Mouse (Mus musculus) C2C12 (cell line): Measurements from ENCODE around the gene Nfia. TPM values are rescaled to one million over a fixed set of nuclear protein-coding genes. Genes with fewer than 3 reads are reported as not detected.

Experiments
- H3K27me3 ChIP-seq: one replicate; pipeline ENCODE4 v1.6.1; 2011; ENCODE audit not compliant: control insufficient read depth, insufficient read depth, insufficient read length
- H3K36me3 ChIP-seq: one replicate; pipeline ENCODE4 v1.6.1; 2011; ENCODE audit not compliant: control insufficient read depth, insufficient read depth
- H3K4me3 ChIP-seq: one replicate; pipeline ENCODE4 v1.5.1; 2011; ENCODE audit warnings: mild to moderate bottlenecking, control low read depth; ENCODE audit not compliant: poor library complexity, insufficient read depth, severe bottlenecking
- H3K79me2 ChIP-seq: one replicate; pipeline ENCODE4 v1.6.1; 2011; ENCODE audit not compliant: control insufficient read depth, insufficient read depth
- H3K79me3 ChIP-seq: one replicate; pipeline ENCODE4 v1.6.1; 2011; ENCODE audit warnings: low read depth, control low read depth
- H3ac ChIP-seq: one replicate; pipeline ENCODE3; 2011; ENCODE audit warnings: low read depth; ENCODE audit not compliant: control insufficient read depth, insufficient read length
- CEBPB ChIP-seq: IDR thresholded peaks from one replicate; pipeline ENCODE4 v1.6.1; 2011; ENCODE audit warnings: low read depth, mild to moderate bottlenecking, control low read depth, moderate library complexity
- CTCF ChIP-seq: IDR thresholded peaks from one replicate; pipeline ENCODE4 v1.5.1; 2011; ENCODE audit not compliant: control insufficient read depth, insufficient read depth, insufficient read length
- FOSL1 ChIP-seq: IDR thresholded peaks from one replicate; pipeline ENCODE4 v1.8.0; 2011; ENCODE audit warnings: mild to moderate bottlenecking, low read length; ENCODE audit not compliant: poor library complexity, insufficient read depth, severe bottlenecking
- MAX ChIP-seq: IDR thresholded peaks from one replicate; pipeline ENCODE4 v1.6.1; 2011; ENCODE audit warnings: mild to moderate bottlenecking, control low read depth
- MYOD1 ChIP-seq: IDR thresholded peaks from one replicate; pipeline ENCODE4 v1.6.1; 2011; ENCODE audit warnings: low read depth; ENCODE audit not compliant: control insufficient read depth, insufficient read length
- MYOG ChIP-seq: IDR thresholded peaks from one replicate; pipeline ENCODE4 v1.6.1; 2011; ENCODE audit not compliant: control insufficient read depth, insufficient read length; ENCODE audit errors: extremely low read depth
- USF1 ChIP-seq: IDR thresholded peaks from one replicate; pipeline ENCODE4 v1.6.1; 2011; ENCODE audit warnings: low read depth, mild to moderate bottlenecking, control low read depth, moderate library complexity
- polyA plus RNA-seq: library from polyadenylated mRNA; unstranded; fragments of >200 nt; fragmentation: generic; extraction: Trizol; gene quantifications from one replicate; pipeline ENCODE4 v1.2.1, GENCODE M21; 2012; ENCODE audit warnings: missing spikeins

Gene Nfia
- polyA plus RNA-seq, 1 experiment, result 0.33 TPM

- Histone ChIP-seq H3K36me3 (no peaks in the 10 kb centered on the region), H3K79me2 (no peaks in the 10 kb centered on the region), H3ac (no peak overlapping the region), H3K4me3 (no peak overlapping the region), H3K79me3 (no peaks in the 10 kb centered on the region), H3K27me3 (no peaks in the 10 kb centered on the region)
- TF ChIP-seq MYOD1 (no peak), MYOG (no peak), CTCF (no peak), USF1 (no peak), CEBPB (no peak), FOSL1 (no peak), MAX (no peak)
Observed at GRCm38 (mm10) chr4:97829336-97830050, 57.0 kb downstream of the Nfia start.

GRCm38 (mm10) chr4:97830051-97830853 lies 57.7 kb downstream of the Nfia start:
- H3K79me2 ChIP-seq, result no peaks in the 10 kb centered on the region
- H3K27me3 ChIP-seq, result no peaks in the 10 kb centered on the region
- H3K36me3 ChIP-seq, result no peaks in the 10 kb centered on the region
- TF ChIP-seq MAX (no peak), FOSL1 (no peak), CTCF (no peak)
- no peak overlapping the region for H3K4me3 ChIP-seq
- H3ac ChIP-seq, result no peak overlapping the region
- no peaks in the 10 kb centered on the region for H3K79me3 ChIP-seq

DNA sequence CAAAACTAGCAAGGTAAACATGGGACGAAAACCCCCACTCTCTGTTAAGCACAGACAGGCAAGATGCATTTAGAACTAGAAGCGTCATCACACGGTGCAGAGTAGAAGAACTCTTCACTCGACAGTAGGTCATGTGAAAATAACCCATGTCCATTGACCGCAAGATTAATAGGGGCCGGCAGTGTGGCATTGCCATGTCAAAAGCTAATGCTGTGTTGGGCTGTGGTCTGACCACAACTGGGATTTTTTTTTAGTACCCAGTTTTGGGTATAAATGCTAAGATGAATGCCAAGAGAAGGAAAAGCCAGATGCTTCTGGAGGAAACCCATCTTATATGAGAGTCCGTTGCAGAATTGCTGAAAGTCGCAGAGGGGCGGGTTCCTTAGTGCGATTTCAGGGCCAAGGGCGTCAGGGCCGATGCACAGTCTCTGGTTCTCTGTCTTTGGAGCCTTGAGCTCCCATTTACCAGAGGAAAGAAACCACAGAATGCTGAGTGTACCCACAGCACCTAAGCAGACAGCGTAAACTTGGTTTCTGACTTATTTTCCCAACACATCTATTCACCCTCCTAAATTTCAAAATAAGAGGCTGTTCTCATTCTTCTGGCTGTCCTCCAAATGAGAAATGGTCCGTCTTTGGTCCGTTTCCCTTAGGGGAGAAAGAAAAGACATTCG lies 58.5 kb downstream of the Nfia start:
- no peaks in the 10 kb centered on the region for H3K79me3 ChIP-seq

GRCm38 (mm10) chr4:97831611-97832278 lies 59.2 kb downstream of the Nfia start:
- Histone ChIP-seq H3K79me3 (no peaks in the 10 kb centered on the region), H3K36me3 (no peaks in the 10 kb centered on the region), H3K4me3 (no peak overlapping the region), H3K79me2 (no peaks in the 10 kb centered on the region), H3ac (no peak overlapping the region), H3K27me3 (no peaks in the 10 kb centered on the region)
- TF ChIP-seq CTCF (no peak), MYOG (no peak), MAX (no peak), FOSL1 (no peak), USF1 (no peak), CEBPB (no peak), MYOD1 (no peak)

More for the DNA sequence above, 58.5 kb downstream of the Nfia start:
- TF ChIP-seq CEBPB, result no peak
- no peak for TF ChIP-seq CTCF
- TF ChIP-seq MYOD1, result no peak
- TF ChIP-seq USF1, result no peak
- TF ChIP-seq MAX, result no peak
- no peak for TF ChIP-seq MYOG
- no peak for TF ChIP-seq FOSL1
- Histone ChIP-seq H3K27me3 (no peaks in the 10 kb centered on the region), H3K4me3 (no peak overlapping the region), H3ac (no peak overlapping the region), H3K79me2 (no peaks in the 10 kb centered on the region), H3K36me3 (no peaks in the 10 kb centered on the region)

- Histone ChIP-seq H3K27me3 (no peaks in the 10 kb centered on the region), H3K4me3 (no peak overlapping the region), H3K79me2 (no peaks in the 10 kb centered on the region), H3K36me3 (no peaks in the 10 kb centered on the region), H3K79me3 (no peaks in the 10 kb centered on the region), H3ac (no peak overlapping the region)
- TF ChIP-seq MAX (no peak), USF1 (no peak), CEBPB (no peak), FOSL1 (no peak), CTCF (no peak), MYOD1 (no peak), MYOG (no peak)
Observed at GRCm38 (mm10) chr4:97832279-97832640, 59.7 kb downstream of the Nfia start.
